ENCODE assay signal across 16 mouse cellular contexts in the genomic region with DNA sequence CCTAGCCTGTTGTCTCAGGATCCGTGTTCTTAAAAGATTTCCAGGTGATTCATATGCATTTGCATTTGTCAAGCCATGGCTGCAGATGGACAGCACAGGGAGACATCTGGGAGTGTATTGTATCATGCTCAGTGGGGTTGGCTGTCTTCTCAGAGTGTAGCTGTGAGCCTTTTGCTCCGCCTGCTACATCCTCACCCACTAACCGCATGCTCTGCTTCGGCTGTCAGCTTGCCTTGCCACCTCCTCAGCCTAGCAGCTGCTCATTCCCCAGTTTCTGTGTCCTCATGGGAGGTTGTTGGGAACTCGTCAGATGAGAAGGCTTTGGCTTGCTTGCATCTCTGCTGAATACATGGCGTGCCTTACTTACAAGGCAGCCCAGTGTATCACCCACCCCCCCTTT.
DNase-seq lines count a peak whose midpoint lies in the region; ATAC-seq lines count a peak whose summit lies in the region.
"Had no signal": no experiment of that assay in that cellular context is flagged by ENCODE, and none has a peak within 500 bp of the region (broad histone marks: within the 10 kb centered on the region; RNA-seq: fewer than 3 reads in every experiment).

No protein-coding gene starts in this region.

- H3K9ac ChIP-seq in heart, embryonic 11.5 days (ENCODE audit: low read depth, low read length): no peak overlapping the region
- H3K9ac ChIP-seq: liver, embryonic 12.5 days had no signal

- H3K27ac ChIP-seq in heart, embryonic 11.5 days (ENCODE audit: low read depth, low read length): no peak overlapping the region
- H3K27ac ChIP-seq: liver, embryonic 12.5 days had no signal

- intact Hi-C loops in left cerebral cortex, postnatal 4 days (cut with DNase I): no loop called here

- DNase-seq in left cerebral cortex, adult 11 months (ENCODE audit: low spot score): peak; percentile 59
- DNase-seq in left cerebral cortex, postnatal 4 days: no peak
- DNase-seq in layer of hippocampus, adult 11-12 months (ENCODE audit: low spot score): peak; percentile 83
- DNase-seq in left cerebral cortex, adult 8-10 months (ENCODE audit: low spot score in 2 of 2): peak; percentile 28 to 89
- DNase-seq in right cerebral cortex, postnatal 36 days (ENCODE audit: low spot score in 2 of 2): peak; percentile 72 to 88
- no peak for DNase-seq in testis, postnatal 10 days (ENCODE audit: low spot score)
- DNase-seq in MN1 (ENCODE audit: low spot score): no peak
- DNase-seq: heart, adult 18-20 months; heart, postnatal 14 days; kidney, adult 9 months had no signal

- no peaks in the 10 kb centered on the region for H3K9me3 ChIP-seq in heart, embryonic 11.5 days (replicated peaks; ENCODE audit: control insufficient read depth, low read length)
- H3K9me3 ChIP-seq: liver, embryonic 12.5 days had no signal

- no peak for ATAC-seq in heart, embryonic 11.5 days (replicated peaks; ENCODE audit: insufficient number of reproducible peaks, low FRiP score, low TSS enrichment)
- ATAC-seq: CD4-positive, CD25-positive, alpha-beta regulatory T cell, adult 4 months; liver, embryonic 12.5 days; midbrain, embryonic 16.5 days; Patski had no signal

- H3K4me1 ChIP-seq in heart, embryonic 11.5 days (ENCODE audit: control insufficient read depth, insufficient read depth, low read length): no peaks in the 10 kb centered on the region
- H3K4me1 ChIP-seq: liver, embryonic 12.5 days had no signal

- WGBS in heart, embryonic 11.5 days (ENCODE audit: insufficient replicate concordance): 69% methylated on average over 6 of the region's 6 CpGs

- no peak overlapping the region for H3K4me2 ChIP-seq in heart, embryonic 11.5 days
- H3K4me2 ChIP-seq: liver, embryonic 12.5 days had no signal

- H3K4me3 ChIP-seq in heart, embryonic 11.5 days (ENCODE audit: low read depth, low read length): no peak overlapping the region
- H3K4me3 ChIP-seq: erythroblast, embryonic 14.5 days; liver, embryonic 12.5 days had no signal

- H3K36me3 ChIP-seq in heart, embryonic 11.5 days (ENCODE audit: control insufficient read depth, insufficient read depth, low read length): no peaks in the 10 kb centered on the region
- H3K36me3 ChIP-seq: liver, embryonic 12.5 days had no signal

- no peaks in the 10 kb centered on the region for H3K27me3 ChIP-seq in heart, embryonic 11.5 days (ENCODE audit: control insufficient read depth, insufficient read depth, low read length)
- H3K27me3 ChIP-seq: liver, embryonic 12.5 days had no signal

Comparison
In these comparisons a context has a peak if more than half of its experiments do, and no peak if none do; other contexts are left out.
1. DNase-seq: peak in left cerebral cortex, adult 11 months (single experiment), layer of hippocampus, adult 11-12 months (single experiment), left cerebral cortex, adult 8-10 months (2 of 2) and right cerebral cortex, postnatal 36 days (2 of 2); none in left cerebral cortex, postnatal 4 days (single experiment), testis, postnatal 10 days (single experiment) and MN1 (single experiment).